Comparison of ENCODE assay signal across 8 mouse cellular contexts in the genomic region with DNA sequence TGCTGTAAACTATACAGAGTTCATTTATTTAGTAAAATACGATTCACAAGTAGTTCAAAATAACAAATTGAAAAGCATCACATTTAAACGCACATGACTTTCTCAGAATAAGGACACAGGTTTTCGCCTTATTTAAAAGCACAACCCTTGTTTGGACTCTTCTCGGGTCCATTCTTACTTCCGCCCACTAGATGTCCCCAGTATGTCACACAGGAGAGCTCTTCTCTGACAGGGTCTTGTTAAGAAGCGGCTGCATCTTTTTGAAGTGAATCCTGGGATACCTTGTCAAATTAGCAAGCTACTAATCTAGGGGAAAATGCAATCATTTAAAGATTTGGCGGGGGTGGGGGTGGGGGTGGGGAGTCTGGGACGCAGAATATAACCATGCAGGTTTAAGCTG.
DNase-seq lines count a peak whose midpoint lies in the region; ATAC-seq lines count a peak whose summit lies in the region.

No protein-coding gene starts in this region.

- no peak overlapping the region for H3K4me3 ChIP-seq in kidney, embryonic 16.5 days (ENCODE audit: low read length)
- H3K4me3 ChIP-seq in embryonic facial prominence, embryonic 12.5 days: no peak overlapping the region

- 0 out of 2 replicates have a peak, but pooled peaks cover 3% of the 10 kb centered on the region for H3K4me1 ChIP-seq in kidney, embryonic 16.5 days (ENCODE audit: insufficient read depth, low read length)
- H3K4me1 ChIP-seq in embryonic facial prominence, embryonic 12.5 days: no peaks in the 10 kb centered on the region

- no peaks in the 10 kb centered on the region for H3K27me3 ChIP-seq in kidney, embryonic 16.5 days (ENCODE audit: insufficient read depth, low read length)
- no peaks in the 10 kb centered on the region for H3K27me3 ChIP-seq in embryonic facial prominence, embryonic 12.5 days

- peak; percentile 3 for DNase-seq in kidney, adult 11 months
- DNase-seq in Muller cell, postnatal 12 days (ENCODE audit: inconsistent ontology term): peak; percentile 33
- peak; percentile 13 to 24 for DNase-seq in kidney, postnatal 4 days
- DNase-seq in ovary, adult 18-20 months (ENCODE audit: low spot score): no peak
- DNase-seq in urinary bladder, postnatal 4 days (ENCODE audit: low spot score in 2 of 2): no peak
- no peak for DNase-seq in thymus, postnatal 10 days (ENCODE audit: low spot score in 2 of 2)

- H3K9me3 ChIP-seq in kidney, embryonic 16.5 days (ENCODE audit: low read length): no peaks in the 10 kb centered on the region
- H3K9me3 ChIP-seq in embryonic facial prominence, embryonic 12.5 days: no peaks in the 10 kb centered on the region

- no peak overlapping the region for H3K27ac ChIP-seq in kidney, embryonic 16.5 days (ENCODE audit: low read length)
- H3K27ac ChIP-seq in embryonic facial prominence, embryonic 12.5 days: no peak overlapping the region

- H3K9ac ChIP-seq in kidney, embryonic 16.5 days (replicated peaks; ENCODE audit: low read length): no peak overlapping the region
- no peak overlapping the region for H3K9ac ChIP-seq in embryonic facial prominence, embryonic 12.5 days

- 10% methylated on average over 8 of the region's 8 CpGs for WGBS in kidney, embryonic 16.5 days
- 6% methylated on average over 8 of the region's 8 CpGs for WGBS in embryonic facial prominence, embryonic 12.5 days

- H3K4me2 ChIP-seq in kidney, embryonic 16.5 days (replicated peaks; ENCODE audit: low read depth, low read length): no peak overlapping the region
- H3K4me2 ChIP-seq in embryonic facial prominence, embryonic 12.5 days (replicated peaks): 0 out of 2 replicates have a peak overlapping the region, but pooled peaks have one; percentile 28

- no peaks in the 10 kb centered on the region for H3K36me3 ChIP-seq in kidney, embryonic 16.5 days (ENCODE audit: insufficient read depth, low read length)
- no peaks in the 10 kb centered on the region for H3K36me3 ChIP-seq in embryonic facial prominence, embryonic 12.5 days

- ATAC-seq in kidney, embryonic 16.5 days (ENCODE audit: low FRiP score, low TSS enrichment): no peak
- ATAC-seq in embryonic facial prominence, embryonic 12.5 days (ENCODE audit: insufficient number of reproducible peaks, insufficient read depth, low FRiP score, low TSS enrichment): no peak

Comparison
In these comparisons a context has a peak if more than half of its experiments do, and no peak if none do; other contexts are left out.
1. DNase-seq: peak in kidney, adult 11 months (single experiment), Muller cell, postnatal 12 days (single experiment) and kidney, postnatal 4 days (2 of 2); none in ovary, adult 18-20 months (single experiment), urinary bladder, postnatal 4 days (0 of 2) and thymus, postnatal 10 days (0 of 2).